ENCODE assay signal across 25 mouse cellular contexts in the genomic region with DNA sequence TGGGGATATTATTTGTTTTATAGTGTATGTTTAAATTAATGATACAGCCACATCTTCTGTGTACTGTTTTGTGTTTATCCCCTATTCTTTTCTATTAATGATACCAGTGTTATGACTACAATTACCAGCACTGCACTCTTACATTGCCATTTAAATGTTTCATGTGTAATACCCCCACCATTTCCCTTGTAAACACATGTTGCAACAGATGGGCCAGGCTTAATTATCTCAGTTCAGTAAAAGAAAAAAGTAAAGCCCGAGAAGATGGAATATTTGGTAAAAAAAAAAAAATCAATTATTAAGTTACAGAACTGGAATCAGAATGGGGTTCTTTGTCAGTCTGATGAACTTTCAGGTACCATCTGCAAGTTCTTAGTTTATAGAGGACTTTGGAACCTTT.
DNase-seq lines count a peak whose midpoint lies in the region; ATAC-seq and TF ChIP-seq lines count a peak whose summit lies in the region.
"Had no signal": no experiment of that assay in that cellular context is flagged by ENCODE, and none has a peak within 500 bp of the region (broad histone marks: within the 10 kb centered on the region; RNA-seq: fewer than 3 reads in every experiment).

No protein-coding gene starts in this region.

- ATAC-seq in forebrain, postnatal 0 days = no peak
- no peak for ATAC-seq in forebrain, embryonic 13.5 days
- ATAC-seq: CD4-positive, CD25-positive, alpha-beta regulatory T cell, adult 4 months; hindbrain, embryonic 16.5 days; intestine, embryonic 15.5 days had no signal

- no peak for TF ChIP-seq CTCF in forebrain, postnatal 0 days (IDR thresholded peaks at IDR 0.05; ENCODE audit: low read depth)
- no peak for TF ChIP-seq CTCF in brain, embryonic 14.5 days (IDR thresholded peaks at IDR 0.05; ENCODE audit: borderline replicate concordance, extremely low read depth, insufficient read depth, insufficient read length)

- no peaks in the 10 kb centered on the region for H3K27me3 ChIP-seq in forebrain, postnatal 0 days (ENCODE audit: insufficient read depth, low read length)
- H3K27me3 ChIP-seq in forebrain, embryonic 13.5 days = no peaks in the 10 kb centered on the region
- H3K27me3 ChIP-seq: embryonic facial prominence, embryonic 13.5 days; hindbrain, embryonic 13.5 days; intestine, embryonic 15.5 days had no signal

- no peak overlapping the region for H3K9ac ChIP-seq in forebrain, postnatal 0 days
- no peak overlapping the region for H3K9ac ChIP-seq in forebrain, embryonic 13.5 days
- H3K9ac ChIP-seq: embryonic facial prominence, embryonic 13.5 days; hindbrain, embryonic 13.5 days; intestine, embryonic 15.5 days had no signal

- DNase-seq in forebrain, postnatal 0 days = peak; percentile 22
- peak; percentile 24 for DNase-seq in brain, adult 2 months (ENCODE audit: low read depth, low spot score)
- DNase-seq in brain, embryonic 14.5 days (ENCODE audit: low read depth) = peak; percentile 38
- peak; percentile 30 for DNase-seq in layer of hippocampus, adult 9-10 months (ENCODE audit: low spot score)
- no peak for DNase-seq in heart, adult 8-10 months (ENCODE audit: low spot score)
- no peak for DNase-seq in left cerebral cortex, adult 18-20 months (ENCODE audit: low spot score in 2 of 2)
- DNase-seq: adrenal gland, adult 2 months; adrenal gland, postnatal 14 days; cerebellum, adult 11 months; cerebellum, adult 2 months; cerebellum, adult 9-11 months; cerebellum, postnatal 25 days; embryo, embryonic 11 days; gastrocnemius, postnatal 25 days; heart, adult 2 months; kidney, adult 11 months had no signal

- no peaks in the 10 kb centered on the region for H3K9me3 ChIP-seq in forebrain, postnatal 0 days (ENCODE audit: low read length)
- no peaks in the 10 kb centered on the region for H3K9me3 ChIP-seq in forebrain, embryonic 13.5 days (replicated peaks)
- H3K9me3 ChIP-seq: embryonic facial prominence, embryonic 10.5 days; embryonic facial prominence, embryonic 13.5 days; hindbrain, embryonic 13.5 days; intestine, embryonic 15.5 days had no signal

- H3K4me3 ChIP-seq in forebrain, postnatal 0 days (ENCODE audit: low read depth, low read length) = no peak overlapping the region
- no peak overlapping the region for H3K4me3 ChIP-seq in forebrain, embryonic 13.5 days
- H3K4me3 ChIP-seq: embryonic facial prominence, embryonic 10.5 days; embryonic facial prominence, embryonic 13.5 days; erythroblast, embryonic 14.5 days; heart, adult 2 months; hindbrain, embryonic 13.5 days; intestine, embryonic 15.5 days had no signal

- TF ChIP-seq POLR2A in brain, embryonic 14.5 days (IDR thresholded peaks at IDR 0.05; ENCODE audit: borderline replicate concordance, extremely low read depth, insufficient read depth, insufficient read length, poor library complexity, severe bottlenecking) = no peak

- no peaks in the 10 kb centered on the region for H3K36me3 ChIP-seq in forebrain, postnatal 0 days (ENCODE audit: insufficient read depth)
- no peaks in the 10 kb centered on the region for H3K36me3 ChIP-seq in forebrain, embryonic 13.5 days (ENCODE audit: poor library complexity, severe bottlenecking)
- H3K36me3 ChIP-seq: embryonic facial prominence, embryonic 10.5 days; embryonic facial prominence, embryonic 13.5 days; hindbrain, embryonic 13.5 days; intestine, embryonic 15.5 days had no signal

- no peaks in the 10 kb centered on the region for H3K4me1 ChIP-seq in forebrain, postnatal 0 days (ENCODE audit: insufficient read depth)
- no peaks in the 10 kb centered on the region for H3K4me1 ChIP-seq in forebrain, embryonic 13.5 days
- H3K4me1 ChIP-seq: embryonic facial prominence, embryonic 10.5 days; embryonic facial prominence, embryonic 13.5 days; hindbrain, embryonic 13.5 days; intestine, embryonic 15.5 days had no signal

- H3K27ac ChIP-seq in forebrain, postnatal 0 days (ENCODE audit: low read depth, low read length) = no peak overlapping the region
- H3K27ac ChIP-seq in forebrain, embryonic 13.5 days = no peak overlapping the region
- H3K27ac ChIP-seq: embryonic facial prominence, embryonic 10.5 days; embryonic facial prominence, embryonic 13.5 days; heart, adult 2 months; hindbrain, embryonic 13.5 days; intestine, embryonic 15.5 days had no signal

- no peak overlapping the region for H3K4me2 ChIP-seq in forebrain, postnatal 0 days (ENCODE audit: low read depth)
- no peak overlapping the region for H3K4me2 ChIP-seq in forebrain, embryonic 13.5 days
- H3K4me2 ChIP-seq: embryonic facial prominence, embryonic 13.5 days; heart, embryonic 11.5 days; hindbrain, embryonic 13.5 days; intestine, embryonic 15.5 days had no signal

- WGBS in forebrain, postnatal 0 days = 52% methylated on average over 1 of the region's 1 CpGs
- 63% methylated on average over 1 of the region's 1 CpGs for WGBS in forebrain, embryonic 13.5 days

Comparison
In these comparisons a context has a peak if more than half of its experiments do, and no peak if none do; other contexts are left out.
1. DNase-seq: peak in forebrain, postnatal 0 days (single experiment), brain, adult 2 months (single experiment), brain, embryonic 14.5 days (single experiment) and layer of hippocampus, adult 9-10 months (single experiment); none in heart, adult 8-10 months (single experiment) and left cerebral cortex, adult 18-20 months (0 of 2).